Mouse (Mus musculus) yolk sac, embryonic 10.5 days (tissue): ENCODE data around the gene Hspa2.

Experiments used
- DNase-seq: peaks from one replicate; pipeline ENCODE4 v3.0.0-alpha.2; 2017; ENCODE audit warnings: low spot score

The Hspa2 gene

GRCm38 (mm10) chr12:76377726-76378125 lies 26.2 kb upstream of the Hspa2 start:
- DNase-seq = no peak

- no peak for DNase-seq
Measured at GRCm38 (mm10) chr12:76378556-76378955, 25.4 kb upstream of the Hspa2 start.

DNA sequence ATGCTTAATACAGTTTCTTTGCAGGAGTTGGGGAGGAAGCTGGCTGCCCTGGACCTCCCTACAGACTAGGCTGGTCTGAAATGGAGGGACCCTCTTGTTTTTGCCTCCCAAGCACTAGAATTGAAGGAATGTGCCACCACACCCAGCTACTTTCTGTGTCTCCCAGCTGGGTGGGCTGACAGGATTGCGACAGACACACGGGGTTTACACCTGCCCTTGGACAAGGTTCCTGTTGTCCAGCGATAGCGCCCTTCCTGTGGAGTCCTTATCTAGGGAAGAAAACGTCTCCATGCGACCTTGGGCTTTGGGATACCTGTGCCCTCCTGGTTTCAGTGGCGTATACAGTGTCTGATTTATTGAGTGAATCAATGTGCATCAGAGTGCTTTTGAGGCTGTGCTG lies 23.8 kb upstream of the Hspa2 start:
- peak; percentile 53 for DNase-seq

- DNase-seq = no peak
Measured at GRCm38 (mm10) chr12:76385342-76385741, 18.6 kb upstream of the Hspa2 start.

DNA sequence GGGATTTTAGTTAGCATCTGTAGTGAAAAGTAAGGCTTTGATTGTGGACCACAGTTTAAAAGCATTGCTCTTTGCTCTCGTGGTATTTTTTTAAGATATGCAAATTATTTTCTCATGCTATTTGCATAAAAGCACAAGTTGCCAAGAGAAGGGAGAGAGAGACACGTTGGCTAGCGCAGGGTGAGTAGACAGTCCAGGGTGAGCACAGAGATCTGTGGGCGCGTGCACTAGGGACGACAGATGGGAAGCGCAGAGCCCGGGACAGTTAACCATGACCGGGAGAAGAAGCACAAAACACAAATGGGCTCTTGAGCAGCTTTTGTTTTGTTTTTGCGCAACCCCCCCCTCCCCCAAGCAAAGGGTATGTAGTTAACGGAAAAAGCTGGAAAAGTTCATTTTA lies 15.2 kb upstream of the Hspa2 start:
- no peak for DNase-seq

DNA sequence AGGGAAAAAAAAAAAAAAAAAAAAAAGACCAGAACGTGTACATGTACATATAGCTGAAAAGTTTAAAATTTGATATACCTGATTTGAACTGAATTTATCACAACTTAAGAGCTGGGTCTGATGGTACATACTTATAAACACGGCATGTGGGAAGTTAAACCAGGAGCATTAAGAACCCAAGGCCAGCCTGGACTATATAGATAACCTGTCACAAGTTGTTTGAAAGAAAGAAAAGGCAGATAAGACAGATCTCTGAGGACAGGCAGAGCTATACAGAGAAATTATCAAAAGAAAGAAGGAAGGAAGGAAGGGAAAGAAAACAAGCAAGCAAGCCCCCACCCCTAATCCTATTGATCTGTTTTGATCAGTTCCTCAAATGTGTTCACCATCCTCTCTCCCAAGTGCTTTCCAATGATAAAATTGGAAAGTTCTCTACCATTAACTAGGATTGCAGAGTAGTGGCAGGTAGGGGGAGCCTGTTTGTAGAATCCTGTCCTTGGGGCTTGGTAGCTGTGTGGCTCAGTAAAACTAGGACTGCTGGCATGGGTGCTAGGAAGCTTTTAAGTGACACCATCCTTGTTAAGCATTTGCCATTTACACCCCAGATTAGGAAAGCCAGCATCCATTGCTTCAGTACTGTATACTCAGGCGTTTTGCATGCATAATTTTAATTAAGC lies 12.2 kb upstream of the Hspa2 start:
- DNase-seq = no peak

- no peak for DNase-seq
Measured at GRCm38 (mm10) chr12:76392979-76393378, 11.0 kb upstream of the Hspa2 start.

DNA sequence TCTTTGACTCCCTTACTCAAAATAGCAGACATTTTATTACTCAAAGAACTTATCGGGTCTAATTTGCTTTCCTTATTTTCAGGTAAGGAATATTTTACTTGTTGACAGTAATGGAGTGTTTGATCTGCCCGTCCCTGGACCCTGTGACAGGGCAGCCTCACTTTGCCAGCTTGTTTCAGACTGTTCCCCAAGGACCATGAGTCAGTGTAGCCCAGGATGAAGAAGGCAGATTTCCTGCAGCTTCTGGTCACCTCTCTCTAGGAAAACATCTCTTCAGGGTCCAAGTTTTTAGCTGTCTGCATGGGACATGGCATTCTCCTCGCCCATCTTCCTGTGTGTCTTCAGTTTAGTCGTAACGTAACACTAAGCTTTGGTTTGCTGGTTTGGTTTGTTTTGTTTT lies 6.7 kb upstream of the Hspa2 start:
- no peak for DNase-seq

- DNase-seq = no peak
Measured at GRCm38 (mm10) chr12:76401674-76402073, 2.3 kb upstream of the Hspa2 start.

- DNase-seq = peak; percentile 94
Measured at GRCm38 (mm10) chr12:76402991-76403885, 738 bp upstream of the Hspa2 start.

DNA sequence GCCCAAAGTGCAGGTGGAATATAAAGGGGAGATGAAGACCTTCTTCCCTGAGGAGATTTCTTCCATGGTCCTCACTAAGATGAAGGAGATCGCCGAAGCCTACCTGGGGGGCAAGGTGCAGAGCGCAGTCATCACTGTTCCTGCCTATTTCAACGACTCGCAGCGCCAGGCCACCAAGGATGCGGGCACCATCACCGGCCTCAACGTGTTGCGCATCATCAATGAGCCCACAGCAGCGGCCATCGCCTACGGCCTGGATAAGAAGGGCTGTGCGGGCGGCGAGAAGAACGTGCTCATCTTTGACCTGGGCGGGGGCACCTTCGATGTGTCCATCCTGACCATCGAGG lies 833 bp downstream of the Hspa2 start:
- no peak for DNase-seq

DNA sequence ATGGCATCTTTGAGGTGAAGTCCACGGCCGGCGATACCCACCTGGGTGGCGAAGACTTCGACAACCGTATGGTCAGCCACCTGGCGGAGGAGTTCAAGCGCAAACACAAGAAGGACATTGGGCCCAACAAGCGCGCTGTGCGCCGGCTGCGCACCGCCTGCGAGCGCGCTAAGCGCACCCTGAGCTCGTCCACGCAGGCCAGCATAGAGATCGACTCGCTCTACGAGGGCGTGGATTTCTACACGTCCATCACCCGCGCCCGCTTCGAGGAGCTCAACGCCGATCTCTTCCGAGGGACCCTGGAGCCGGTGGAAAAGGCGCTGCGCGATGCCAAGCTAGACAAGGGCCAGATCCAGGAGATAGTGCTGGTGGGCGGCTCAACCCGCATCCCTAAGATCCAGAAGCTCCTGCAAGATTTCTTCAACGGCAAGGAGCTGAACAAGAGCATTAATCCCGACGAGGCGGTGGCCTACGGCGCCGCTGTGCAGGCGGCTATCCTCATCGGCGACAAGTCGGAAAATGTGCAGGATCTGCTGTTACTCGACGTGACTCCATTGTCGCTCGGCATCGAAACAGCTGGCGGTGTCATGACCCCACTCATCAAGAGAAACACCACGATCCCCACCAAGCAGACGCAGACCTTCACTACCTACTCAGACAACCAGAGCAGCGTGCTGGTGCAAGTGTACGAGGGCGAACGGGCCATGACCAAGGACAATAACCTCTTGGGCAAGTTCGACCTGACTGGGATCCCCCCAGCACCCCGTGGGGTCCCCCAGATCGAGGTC lies 1.4 kb downstream of the Hspa2 start:
- peak; percentile 19 for DNase-seq

DNA sequence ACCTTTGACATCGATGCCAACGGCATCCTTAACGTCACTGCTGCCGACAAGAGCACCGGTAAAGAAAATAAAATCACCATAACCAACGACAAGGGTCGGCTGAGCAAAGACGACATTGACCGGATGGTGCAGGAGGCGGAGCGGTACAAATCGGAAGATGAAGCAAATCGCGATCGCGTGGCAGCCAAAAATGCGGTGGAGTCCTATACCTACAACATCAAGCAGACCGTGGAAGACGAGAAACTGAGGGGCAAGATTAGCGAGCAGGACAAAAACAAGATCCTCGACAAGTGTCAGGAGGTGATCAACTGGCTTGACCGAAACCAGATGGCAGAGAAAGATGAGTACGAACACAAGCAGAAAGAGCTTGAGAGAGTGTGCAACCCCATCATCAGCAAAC lies 2.0 kb downstream of the Hspa2 start:
- no peak for DNase-seq

- no peak for DNase-seq
Measured at GRCm38 (mm10) chr12:76407184-76407583, 3.2 kb downstream of the Hspa2 start.

- no peak for DNase-seq
Measured at GRCm38 (mm10) chr12:76409166-76409565, 5.2 kb downstream of the Hspa2 start.

DNA sequence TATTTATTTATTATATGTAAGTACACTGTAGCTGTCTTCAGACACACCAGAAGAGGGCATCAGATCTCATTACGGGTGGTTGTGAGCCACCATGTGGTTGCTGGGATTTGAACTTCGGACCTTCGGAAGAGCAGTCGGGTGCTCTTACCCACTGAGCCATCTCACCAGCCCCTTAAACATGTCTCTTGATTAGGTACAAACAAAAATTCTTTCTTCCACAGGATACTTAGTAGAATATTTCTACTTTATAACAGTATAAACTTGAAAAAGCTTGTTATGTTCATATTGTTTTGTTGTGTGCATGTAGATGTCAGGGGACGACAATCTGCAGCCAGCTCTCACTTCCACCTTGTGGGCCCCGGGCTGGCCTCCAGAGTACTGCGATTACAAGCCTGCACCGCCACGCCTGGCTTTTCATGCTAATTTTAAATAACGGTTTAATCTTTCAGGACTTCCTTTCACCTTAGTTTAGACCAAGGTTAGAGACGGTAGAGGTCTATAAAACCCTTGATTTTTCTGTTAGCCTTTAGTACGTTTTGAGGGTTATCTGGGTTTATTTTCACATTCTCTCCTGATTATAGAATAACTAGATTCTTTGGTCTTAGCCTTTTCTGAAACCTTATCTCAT lies 11.5 kb downstream of the Hspa2 start:
- no peak for DNase-seq

DNA sequence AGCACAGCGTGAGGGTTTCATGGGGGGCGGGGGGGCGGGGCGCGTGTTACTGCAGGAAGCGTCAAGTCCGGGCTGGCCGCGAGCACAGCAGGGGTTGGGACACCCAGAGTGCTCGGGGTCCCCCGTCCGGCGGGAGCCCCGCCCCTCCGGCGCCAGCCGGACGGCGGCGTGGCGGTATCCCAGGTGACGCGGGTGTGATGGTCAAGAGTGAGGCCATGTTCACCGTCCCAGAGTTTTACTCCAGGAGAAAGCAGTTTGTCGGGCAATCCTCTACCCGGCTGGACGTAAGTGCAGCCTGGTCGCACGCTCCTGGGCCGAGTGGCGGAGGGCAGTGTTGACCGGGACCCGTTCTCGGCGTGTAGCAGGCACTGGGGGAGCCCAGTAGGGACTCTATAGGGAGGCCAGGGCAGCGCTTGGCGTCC lies 13.5 kb downstream of the Hspa2 start, which contains the start of gene Ppp1r36:
TSS of gene Ppp1r36 (plus strand) at position 106 of the 422 bp plus-strand sequence.
- peak; percentile 38 for DNase-seq

DNA sequence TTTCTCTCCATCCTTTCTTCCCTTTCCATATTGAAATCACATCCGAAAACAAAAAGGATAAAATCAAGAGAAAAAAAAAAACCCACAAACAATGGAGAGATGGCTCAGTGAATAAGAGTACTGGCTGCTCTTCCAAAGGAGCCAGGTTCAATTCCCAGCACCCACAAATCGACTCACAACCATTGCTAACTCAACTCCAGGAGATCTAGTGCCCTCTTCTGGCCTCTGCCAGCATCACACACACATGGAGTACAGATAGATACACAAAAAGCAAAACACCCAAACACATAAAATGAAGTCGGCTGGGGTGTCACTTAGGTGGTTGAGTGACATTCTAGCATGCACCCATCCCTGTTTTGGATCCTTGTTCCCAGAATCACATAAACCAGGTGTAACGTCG lies 14.4 kb downstream of the Hspa2 start:
- DNase-seq = no peak

DNA sequence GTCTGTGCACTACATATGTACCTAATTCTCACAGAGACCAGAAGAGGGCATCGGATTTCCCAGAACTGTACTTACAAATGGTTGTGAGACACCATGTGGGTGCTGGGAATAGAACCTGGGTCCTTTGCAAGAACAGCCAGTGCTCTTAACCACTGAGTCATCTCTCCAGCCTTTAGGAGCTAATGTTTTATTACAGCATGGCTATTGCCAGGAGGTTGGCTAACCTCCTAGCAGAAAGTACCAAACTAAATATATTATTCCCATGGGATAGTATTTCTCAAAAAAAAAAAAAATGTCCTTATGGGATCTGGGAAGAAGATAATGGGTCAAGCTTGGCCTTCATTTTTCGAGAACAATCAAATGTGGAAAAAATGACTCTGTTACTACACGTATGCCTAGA lies 21.3 kb downstream of the Hspa2 start:
- no peak for DNase-seq

- no peak for DNase-seq
Measured at GRCm38 (mm10) chr12:76427546-76427945, 23.6 kb downstream of the Hspa2 start.

GRCm38 (mm10) chr12:76430879-76431406 lies 27.0 kb downstream of the Hspa2 start:
- DNase-seq = no peak

- no peak for DNase-seq
Measured at GRCm38 (mm10) chr12:76431431-76431830, 27.5 kb downstream of the Hspa2 start.
